Mouse (Mus musculus) heart, postnatal 0 days (tissue): ENCODE results near the gene Cacng1. TPM values are rescaled to one million over a fixed set of nuclear protein-coding genes. Genes with fewer than 3 reads are reported as not detected.

ENCODE experiments used
- ATAC-seq: fragments of 200-750 bp; cut with Nextera tagmentation; 2 replicates; pipeline ENCODE4 v1.8.0; 2017; ENCODE audit warnings: low read depth, moderate number of reproducible peaks, moderate library complexity; ENCODE audit not compliant: insufficient read depth
- DNase-seq: peaks from one replicate; pipeline ENCODE4 v3.0.0-alpha.2; 2016; ENCODE audit warnings: low spot score
- H3K27ac ChIP-seq: fragments of 300-500 bp; sonication (generic); 2 replicates; pipeline ENCODE4 v1.5.1; 2014; ENCODE audit warnings: low read depth, mild to moderate bottlenecking
- H3K27me3 ChIP-seq: fragments of 300-500 bp; sonication (generic); 2 replicates; pipeline ENCODE4 v1.6.1; 2014; ENCODE audit warnings: low read length, mixed read lengths; ENCODE audit not compliant: control insufficient read depth, insufficient read depth
- H3K36me3 ChIP-seq: fragments of 300-500 bp; sonication (generic); replicated peaks from 2 replicates; pipeline ENCODE4 v1.6.1; 2014; ENCODE audit warnings: low read length, mixed read lengths; ENCODE audit not compliant: control insufficient read depth, insufficient read depth
- H3K4me1 ChIP-seq: fragments of 300-500 bp; sonication (generic); 2 replicates; pipeline ENCODE4 v1.6.1; 2014; ENCODE audit warnings: antibody characterized with exemption; ENCODE audit not compliant: control insufficient read depth, insufficient read depth
- H3K4me2 ChIP-seq: fragments of 300-500 bp; sonication (generic); 2 replicates; pipeline ENCODE4 v1.6.1; 2014; ENCODE audit warnings: low read depth, mild to moderate bottlenecking, low read length, moderate library complexity
- H3K4me3 ChIP-seq: fragments of 300-500 bp; sonication (generic); 2 replicates; pipeline ENCODE4 v1.5.1; 2014; ENCODE audit warnings: low read depth, low read length
- H3K9ac ChIP-seq: fragments of 300-500 bp; sonication (generic); replicated peaks from 2 replicates; pipeline ENCODE4 v1.6.1; 2014; ENCODE audit warnings: low read depth, low read length, mixed read lengths
- H3K9me3 ChIP-seq: fragments of 300-500 bp; sonication (generic); replicated peaks from 2 replicates; pipeline ENCODE4 v1.6.1; 2016; ENCODE audit warnings: low read length; ENCODE audit not compliant: control insufficient read depth
- CTCF ChIP-seq: IDR thresholded peaks from 2 replicates; pipeline ENCODE4 v1.5.1; 2016; ENCODE audit warnings: antibody characterized with exemption, control low read depth, low read depth
- EP300 ChIP-seq: IDR thresholded peaks from 2 replicates; pipeline ENCODE4 v1.6.1; 2016; ENCODE audit warnings: antibody characterized with exemption, low read depth
- whole genome bisulfite sequencing: fragments of 180-500 bp; shearing (Covaris S2); extraction: QIAGEN DNeasy Blood & Tissue Kit; methylation state at CpG from one replicate; pipeline ENCODE4 v1.1.7; 2014; 5-methylcytosine and 5-hydroxymethylcytosine counted together
- polyA plus RNA-seq: library from polyadenylated mRNA; unstranded; fragments of >200 nt; fragmentation: Nextera tagmentation; extraction: Ambion mirVana; gene quantifications from 2 replicates; pipeline ENCODE4 v1.2.1, GENCODE M21; 2015
- total RNA-seq: library from RNA; depleted of rRNA; stranded (reverse); fragments of >200 nt; gene quantifications from 2 replicates; pipeline ENCODE4 v1.2.3, GENCODE M21; 2014; ENCODE audit warnings: low replicate concordance

Gene Cacng1
- total and polyA plus RNA-seq, 2 experiments from 2014 or later, result not detected

DNA sequence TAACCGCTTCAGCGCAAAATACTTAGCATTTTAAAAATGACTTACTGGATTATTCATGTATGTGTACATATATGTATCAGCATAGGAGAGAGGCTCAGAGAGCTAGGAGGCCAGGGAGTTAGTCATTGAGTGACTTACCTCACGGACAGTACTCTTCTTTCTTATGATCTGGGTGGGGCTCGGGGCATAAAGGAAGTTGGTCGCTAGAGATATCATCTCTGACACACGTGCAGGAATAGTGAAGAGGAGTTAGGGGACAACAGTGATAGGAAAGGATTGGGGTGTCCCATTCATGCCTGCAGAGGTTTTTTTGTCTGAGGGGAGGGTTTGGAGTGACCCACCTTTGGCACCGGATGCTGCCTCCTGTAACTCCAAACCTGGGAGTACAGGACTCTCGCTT lies 8.3 kb upstream of the Cacng1 start:
- H3K27ac ChIP-seq, result no peak overlapping the region
- no peak overlapping the region for H3K4me3 ChIP-seq
- TF ChIP-seq CTCF (no peak), EP300 (no peak)
- no peaks in the 10 kb centered on the region; the same call in 1 of the 2 replicates for H3K9me3 ChIP-seq
- ATAC-seq (no peak), DNase-seq (no peak)
- no peak overlapping the region for H3K9ac ChIP-seq
- H3K36me3 ChIP-seq, result no peaks in the 10 kb centered on the region
- no peaks in the 10 kb centered on the region for H3K4me1 ChIP-seq
- no peaks in the 10 kb centered on the region for H3K27me3 ChIP-seq
- no peak overlapping the region for H3K4me2 ChIP-seq
- WGBS, result 73% methylated on average over 8 of the region's 8 CpGs

DNA sequence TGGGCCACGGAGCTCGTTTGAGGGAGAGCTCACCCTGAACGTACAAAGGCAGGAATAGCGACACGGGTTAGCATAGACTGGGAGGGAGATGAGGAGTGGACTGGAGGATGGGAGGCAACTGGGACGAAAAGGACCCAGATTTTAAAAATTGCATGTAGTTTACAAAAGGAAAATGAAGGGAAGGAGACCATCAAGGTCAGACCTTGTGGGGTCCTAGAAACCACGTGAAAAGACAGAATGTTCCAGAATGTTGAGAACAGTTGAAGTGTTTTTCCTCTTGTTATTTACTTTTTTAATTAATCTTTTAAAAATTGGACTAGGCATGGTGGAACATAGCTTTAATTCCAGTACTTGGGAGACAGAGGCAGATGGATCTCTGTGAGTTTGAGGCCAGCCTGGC lies 4.7 kb upstream of the Cacng1 start:
- DNase-seq (no peak), ATAC-seq (no peak)
- Histone ChIP-seq H3K27ac (no peak overlapping the region), H3K9me3 (no peaks in the 10 kb centered on the region; the same call in 1 of the 2 replicates), H3K4me1 (no peaks in the 10 kb centered on the region), H3K4me3 (no peak overlapping the region), H3K36me3 (no peaks in the 10 kb centered on the region), H3K4me2 (no peak overlapping the region), H3K27me3 (no peaks in the 10 kb centered on the region), H3K9ac (no peak overlapping the region)
- WGBS, result 87% methylated on average over 7 of the region's 7 CpGs
- TF ChIP-seq EP300 (no peak), CTCF (no peak)

DNA sequence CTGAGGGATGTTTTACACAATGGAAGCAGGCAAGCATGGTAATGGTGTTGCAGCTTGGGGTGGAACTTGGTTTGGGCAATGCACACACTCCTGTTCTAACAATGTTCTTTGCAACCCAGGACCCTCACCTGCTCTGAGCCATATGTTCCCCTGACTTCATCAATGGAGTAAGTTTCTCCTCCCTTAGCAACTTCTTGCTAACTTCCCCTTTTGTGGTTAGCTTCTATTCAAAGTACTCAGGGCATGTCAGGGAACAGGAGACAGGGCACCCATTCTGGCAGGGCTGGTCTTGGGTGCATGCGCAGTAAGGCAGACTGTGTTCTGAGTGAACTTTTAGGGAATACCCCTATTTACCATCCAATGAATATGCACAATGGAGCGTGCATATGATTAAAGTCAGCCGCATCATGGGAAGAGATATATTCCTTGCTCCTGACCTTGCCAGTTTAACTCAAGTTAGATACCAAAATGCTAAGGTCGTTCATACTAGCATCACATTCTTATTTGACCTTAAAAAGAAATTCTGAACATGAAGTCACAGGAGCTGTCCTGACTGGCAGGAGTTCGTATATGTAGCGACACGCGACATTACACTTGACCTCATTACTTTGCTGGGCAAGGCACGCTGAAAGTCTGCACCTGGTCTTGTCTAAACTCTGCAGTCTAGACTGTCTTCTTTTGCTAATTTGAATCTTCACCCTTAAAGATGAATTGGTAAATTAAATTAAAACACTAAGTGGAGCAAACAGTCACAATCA lies 4.1 kb upstream of the Cacng1 start:
- Histone ChIP-seq H3K4me1 (no peaks in the 10 kb centered on the region), H3K4me2 (no peak overlapping the region), H3K27ac (no peak overlapping the region), H3K4me3 (no peak overlapping the region), H3K9ac (no peak overlapping the region), H3K36me3 (no peaks in the 10 kb centered on the region), H3K9me3 (no peaks in the 10 kb centered on the region; the same call in 1 of the 2 replicates), H3K27me3 (no peaks in the 10 kb centered on the region)
- ATAC-seq (no peak), DNase-seq (no peak)
- no peak for TF ChIP-seq EP300
- no peak for TF ChIP-seq CTCF
- 81% methylated on average over 9 of the region's 9 CpGs for WGBS

DNA sequence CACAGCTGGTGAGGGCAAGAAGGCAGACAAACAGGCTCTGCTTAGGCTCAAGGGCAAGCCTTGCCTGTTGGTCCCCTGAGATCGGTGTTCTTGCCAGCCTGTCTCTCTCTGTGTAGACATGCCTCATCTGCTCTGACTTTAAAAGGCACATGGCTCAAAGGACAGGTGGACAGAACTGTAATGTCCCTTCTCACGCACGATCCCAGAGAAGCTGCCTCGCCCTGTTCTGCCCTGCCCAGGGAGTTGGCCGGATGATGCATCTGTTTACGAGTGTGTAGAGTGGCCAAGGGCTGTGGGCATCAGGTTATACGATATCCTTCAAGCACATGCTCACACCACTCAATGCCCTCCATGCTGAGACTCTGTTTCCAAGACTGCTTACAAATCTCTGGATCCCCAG lies 2.0 kb downstream of the Cacng1 start:
- no peaks in the 10 kb centered on the region for H3K27me3 ChIP-seq
- ATAC-seq (no peak), DNase-seq (no peak)
- no peak overlapping the region for H3K9ac ChIP-seq
- H3K36me3 ChIP-seq, result no peaks in the 10 kb centered on the region
- H3K4me3 ChIP-seq, result no peak overlapping the region
- no peak for TF ChIP-seq CTCF
- no peak for TF ChIP-seq EP300
- no peak overlapping the region for H3K4me2 ChIP-seq
- H3K27ac ChIP-seq, result no peak overlapping the region
- H3K4me1 ChIP-seq, result no peaks in the 10 kb centered on the region
- no peaks in the 10 kb centered on the region for H3K9me3 ChIP-seq
- 73% methylated on average over 7 of the region's 7 CpGs for WGBS

DNA sequence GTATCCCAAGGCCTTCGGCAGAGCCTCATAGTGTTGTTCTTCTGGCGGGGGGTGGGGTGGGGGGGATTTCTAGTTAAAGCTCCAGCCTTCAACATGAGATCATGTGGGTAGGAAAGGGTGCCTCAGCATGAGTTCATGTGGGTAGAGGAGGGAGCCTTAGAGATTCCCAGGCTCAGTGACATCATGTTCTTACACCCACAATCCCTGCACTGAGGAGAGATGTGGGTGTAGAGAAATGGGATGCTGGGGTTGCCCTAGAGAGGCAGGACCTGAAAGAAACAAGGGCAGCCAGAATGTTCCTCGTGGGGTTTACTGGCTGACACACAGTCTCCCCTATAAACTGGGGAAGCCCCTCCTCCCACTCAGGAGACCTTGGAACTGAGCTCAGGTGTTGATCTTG lies 5.9 kb downstream of the Cacng1 start:
- ATAC-seq (no peak), DNase-seq (no peak)
- Histone ChIP-seq H3K9ac (no peak overlapping the region), H3K4me3 (no peak overlapping the region), H3K4me1 (no peaks in the 10 kb centered on the region), H3K27ac (no peak overlapping the region), H3K9me3 (no peaks in the 10 kb centered on the region), H3K27me3 (no peaks in the 10 kb centered on the region), H3K36me3 (no peaks in the 10 kb centered on the region), H3K4me2 (no peak overlapping the region)
- TF ChIP-seq EP300, result no peak
- no peak for TF ChIP-seq CTCF
- 47% methylated on average over 3 of the region's 3 CpGs for WGBS
